Mouse (Mus musculus) brown adipose tissue, adult 24 weeks (tissue): ENCODE data around the gene Slc16a4. TPM values are rescaled to one million over a fixed set of nuclear protein-coding genes. Genes with fewer than 3 reads are reported as not detected.

Experiments used
- H3K27ac ChIP-seq: fragments of 200-500 bp; replicated peaks from 2 replicates; pipeline ENCODE4 v1.5.1; 2012; ENCODE audit warnings: low read depth, mild to moderate bottlenecking, low read length
- H3K4me1 ChIP-seq: fragments of 200-500 bp; 2 replicates; pipeline ENCODE4 v1.6.1; 2012; ENCODE audit warnings: low read length, mixed read lengths; ENCODE audit not compliant: control insufficient read depth, insufficient read depth, insufficient read length
- H3K4me3 ChIP-seq: fragments of 200-500 bp; 2 replicates; pipeline ENCODE4 v1.5.1; 2012; ENCODE audit warnings: low read depth, mild to moderate bottlenecking, low read length, moderate library complexity; ENCODE audit not compliant: insufficient read depth
- polyA plus RNA-seq: library from polyadenylated mRNA; stranded (reverse); fragments of >200 nt; gene quantifications from 2 replicates; pipeline ENCODE4 v1.2.4, GENCODE M21; 2012; ENCODE audit not compliant: missing spikeins, insufficient read depth, insufficient read length

Gene Slc16a4
- polyA plus RNA-seq: 0.83 TPM in 1 of 2 replicates, not detected in the other

DNA sequence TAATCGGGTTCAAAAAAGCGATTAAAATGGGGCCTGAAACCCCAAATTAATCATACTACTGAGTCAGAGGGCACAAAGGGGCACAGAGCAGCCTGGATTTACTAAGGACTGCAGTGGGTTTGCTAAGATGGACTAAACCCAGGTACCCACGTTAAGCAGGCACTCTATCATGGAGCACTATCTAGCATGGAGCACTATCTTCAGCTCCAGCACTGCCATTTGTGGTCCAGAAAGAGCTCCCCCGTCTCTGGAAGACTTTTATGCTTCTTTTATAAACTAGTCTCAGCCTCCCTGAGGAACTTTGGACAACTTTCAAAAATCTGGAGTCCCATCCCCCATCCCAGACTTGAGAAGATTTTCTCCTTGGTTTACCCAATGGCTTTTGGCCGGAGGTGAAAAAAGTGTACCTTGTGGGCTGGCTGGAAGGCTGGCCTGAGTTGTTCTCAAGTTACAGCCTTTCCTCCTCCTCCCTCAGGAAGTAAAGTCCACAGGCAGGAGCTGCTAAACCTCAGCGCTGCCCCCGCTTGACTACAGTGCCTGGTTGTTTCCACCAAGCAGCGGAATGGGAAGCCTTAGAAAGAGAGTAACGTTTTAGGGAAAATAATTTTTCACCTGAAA is at the start of gene Slc16a4:
Slc16a4 (plus strand) TSS at position 467 of the 618 bp plus-strand sequence.
- Histone ChIP-seq H3K4me3 (no peak within 1 kb of the TSS), H3K4me1 (peaks cover 6% of the 10 kb centered on the region), H3K27ac (no peak within 1 kb of the TSS)

GRCm38 (mm10) chr3:107241389-107242094 is 49.5 kb upstream of the Slc16a4 start:
- peaks cover 4% of the 10 kb centered on the region; the same call in 1 of the 2 replicates for H3K4me1 ChIP-seq
- peak overlapping the region; percentile 52 for H3K27ac ChIP-seq
- H3K4me3 ChIP-seq: peak overlapping the region; percentile 17

- peaks cover 3% of the 10 kb centered on the region; the same call in 1 of the 2 replicates for H3K4me1 ChIP-seq
- no peak overlapping the region for H3K4me3 ChIP-seq
- H3K27ac ChIP-seq: no peak overlapping the region
Observed at GRCm38 (mm10) chr3:107246876-107247275, 44.2 kb upstream of the Slc16a4 start.

GRCm38 (mm10) chr3:107249042-107249441 is 42.0 kb upstream of the Slc16a4 start:
- Histone ChIP-seq H3K4me1 (peaks cover 3% of the 10 kb centered on the region; the same call in 1 of the 2 replicates), H3K27ac (no peak overlapping the region), H3K4me3 (no peak overlapping the region)

DNA sequence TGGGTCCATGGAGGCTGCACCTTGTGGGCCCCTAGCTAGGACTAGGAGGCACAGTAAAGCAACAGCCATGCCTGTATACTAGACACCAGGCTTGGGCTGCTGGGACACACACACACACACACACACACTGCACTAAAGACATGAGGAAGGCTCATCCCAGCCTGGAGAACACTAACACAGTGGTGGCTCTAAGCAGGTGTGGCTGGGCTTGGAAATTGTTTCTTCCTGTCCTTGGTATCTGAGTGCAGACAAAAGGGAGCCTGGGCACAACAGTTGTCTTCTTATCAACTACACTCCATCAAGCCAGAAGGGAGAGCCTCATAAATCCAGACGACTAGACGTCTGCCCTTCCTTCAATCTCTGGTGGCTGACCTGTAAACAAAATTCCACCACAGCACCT is 40.7 kb upstream of the Slc16a4 start:
- Histone ChIP-seq H3K4me1 (peaks cover 3% of the 10 kb centered on the region; the same call in 1 of the 2 replicates), H3K27ac (no peak overlapping the region), H3K4me3 (no peak overlapping the region)

DNA sequence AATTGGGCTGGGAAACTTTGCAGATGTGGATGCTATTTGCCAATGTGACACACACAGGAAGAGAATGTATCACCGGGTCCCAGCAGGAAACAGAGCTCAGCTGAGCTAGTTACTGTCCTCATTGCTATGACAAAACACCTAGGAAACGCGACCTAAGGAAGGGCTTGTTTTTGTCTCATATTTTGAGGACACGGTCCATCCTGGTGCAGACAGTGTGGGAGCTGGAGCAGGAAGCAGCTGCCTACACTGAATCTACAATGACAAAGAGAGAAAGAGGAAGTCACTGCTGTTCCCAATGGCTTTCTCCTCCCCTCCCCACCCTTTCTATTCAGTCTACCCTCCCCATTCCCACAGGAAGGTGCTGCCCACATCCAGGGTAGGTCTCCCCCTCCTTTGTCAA is 39.0 kb upstream of the Slc16a4 start:
- Histone ChIP-seq H3K4me1 (peaks cover 5% of the 10 kb centered on the region), H3K27ac (peak overlapping the region; percentile 80), H3K4me3 (no peak overlapping the region)

DNA sequence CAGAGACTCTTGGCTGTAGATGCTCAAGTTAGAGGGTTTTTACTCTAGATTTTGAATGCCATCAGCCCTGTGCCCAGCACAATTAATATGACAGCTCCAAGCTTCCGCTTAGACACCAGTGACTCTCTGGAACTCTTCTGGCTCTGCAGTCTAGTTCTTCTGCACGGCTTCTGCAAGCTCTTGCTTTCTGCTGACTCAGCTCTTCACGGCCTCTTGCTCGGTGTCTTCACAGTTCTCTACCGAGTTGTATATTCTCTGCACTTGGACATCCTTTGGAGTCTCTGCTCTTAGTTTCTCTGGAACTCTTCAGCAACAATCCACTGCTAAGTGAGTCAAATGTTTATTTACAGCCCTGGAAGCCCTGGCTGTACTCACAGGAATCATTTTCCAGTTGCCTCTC is 37.1 kb upstream of the Slc16a4 start:
- Histone ChIP-seq H3K4me1 (peaks cover 12% of the 10 kb centered on the region), H3K27ac (no peak overlapping the region), H3K4me3 (no peak overlapping the region)

GRCm38 (mm10) chr3:107255992-107256391 is 35.0 kb upstream of the Slc16a4 start:
- peaks cover 17% of the 10 kb centered on the region for H3K4me1 ChIP-seq
- no peak overlapping the region for H3K4me3 ChIP-seq
- H3K27ac ChIP-seq: no peak overlapping the region

GRCm38 (mm10) chr3:107256724-107257123 is 34.3 kb upstream of the Slc16a4 start:
- Histone ChIP-seq H3K4me1 (peaks cover 23% of the 10 kb centered on the region), H3K4me3 (no peak overlapping the region), H3K27ac (no peak overlapping the region; the same call in 1 of the 2 replicates)

GRCm38 (mm10) chr3:107257924-107258323 is 33.1 kb upstream of the Slc16a4 start:
- 0 out of 2 replicates have a peak overlapping the region, but pooled peaks have one; percentile 3 for H3K27ac ChIP-seq
- no peak overlapping the region for H3K4me3 ChIP-seq
- peaks cover 25% of the 10 kb centered on the region for H3K4me1 ChIP-seq

DNA sequence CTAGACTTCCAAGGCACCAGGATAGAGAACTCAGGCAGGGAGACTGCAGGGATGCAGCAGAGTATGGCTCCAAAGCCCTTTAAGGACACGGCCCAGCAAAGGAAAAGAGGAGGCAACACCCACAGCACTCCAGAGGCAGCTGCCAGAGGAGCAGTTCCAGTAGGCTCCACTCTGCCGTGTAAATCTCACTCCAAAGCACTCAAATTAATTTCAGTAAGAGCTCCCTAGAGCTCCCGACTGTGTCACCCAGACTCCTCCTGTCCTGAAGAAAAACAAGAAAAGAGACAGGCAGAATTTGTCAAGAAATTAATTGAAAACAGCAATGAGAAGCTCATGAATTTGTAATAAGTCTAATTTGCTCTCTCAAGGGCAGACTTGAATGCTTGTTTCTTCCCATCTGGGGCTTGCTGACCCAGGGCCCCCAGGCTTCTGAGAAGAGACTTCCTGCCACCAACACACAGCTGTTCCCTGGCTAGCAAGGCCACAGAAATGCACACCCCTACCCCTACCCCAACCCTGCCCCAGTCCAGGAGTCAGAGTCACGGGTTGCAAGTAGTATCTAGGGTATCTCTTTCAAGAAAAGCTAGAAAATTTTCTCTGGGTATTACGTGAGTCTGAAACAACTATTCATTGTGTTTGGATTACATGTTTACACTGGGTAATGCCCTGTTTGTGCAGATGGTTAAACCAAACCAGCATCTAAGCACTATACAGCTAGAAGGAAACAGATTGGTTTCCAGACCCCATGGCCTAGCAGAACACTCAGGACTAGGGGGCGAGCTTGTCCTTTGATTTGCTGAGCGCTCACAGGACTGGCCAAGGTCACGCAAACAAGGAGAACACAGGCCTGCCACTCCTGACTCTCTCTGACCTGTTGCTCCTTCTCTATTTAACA is 29.8 kb upstream of the Slc16a4 start:
- H3K4me1 ChIP-seq: peaks cover 22% of the 10 kb centered on the region
- H3K4me3 ChIP-seq: no peak overlapping the region
- peak overlapping the region; percentile 85 for H3K27ac ChIP-seq

GRCm38 (mm10) chr3:107261851-107262165 is 29.2 kb upstream of the Slc16a4 start:
- H3K4me3 ChIP-seq: no peak overlapping the region
- H3K27ac ChIP-seq: peak overlapping the region; percentile 85
- H3K4me1 ChIP-seq: peaks cover 20% of the 10 kb centered on the region

DNA sequence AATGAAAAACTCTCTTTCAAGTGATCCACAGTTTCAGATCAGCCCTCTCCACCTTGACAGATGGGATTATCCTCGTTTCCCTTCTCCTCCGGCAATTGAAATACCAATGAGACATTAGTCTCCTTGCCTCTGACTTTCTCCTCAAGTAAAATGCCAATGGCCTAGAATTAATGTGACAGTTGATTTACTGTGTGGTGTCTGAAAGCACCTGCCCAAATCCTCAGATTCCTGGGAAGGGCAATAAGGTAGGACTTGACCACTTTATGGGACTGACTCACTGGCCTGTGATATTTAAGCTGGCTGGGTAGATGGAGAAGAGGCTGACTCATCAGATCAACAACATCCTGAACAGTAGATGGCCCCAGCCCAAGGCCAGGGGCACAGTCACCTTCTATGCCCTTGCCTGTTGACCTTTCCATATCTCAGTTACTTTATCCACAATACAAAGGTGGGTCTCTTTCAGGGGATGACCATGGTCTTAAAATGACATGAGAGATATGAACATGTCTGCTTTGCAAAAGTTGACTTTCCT is 24.1 kb upstream of the Slc16a4 start:
- Histone ChIP-seq H3K27ac (no peak overlapping the region), H3K4me3 (no peak overlapping the region), H3K4me1 (peaks cover 2% of the 10 kb centered on the region; the same call in 1 of the 2 replicates)

- no peak overlapping the region for H3K4me3 ChIP-seq
- H3K27ac ChIP-seq: no peak overlapping the region
- 0 out of 2 replicates have a peak, but pooled peaks cover 2% of the 10 kb centered on the region for H3K4me1 ChIP-seq
Observed at GRCm38 (mm10) chr3:107272433-107272832, 18.6 kb upstream of the Slc16a4 start.

GRCm38 (mm10) chr3:107273820-107274219 is 17.2 kb upstream of the Slc16a4 start:
- H3K4me3 ChIP-seq: no peak overlapping the region
- no peak overlapping the region for H3K27ac ChIP-seq
- no peaks in the 10 kb centered on the region for H3K4me1 ChIP-seq
